Mouse (Mus musculus): Measurements from ENCODE around the gene Ncbp3. TPM values are rescaled to one million over a fixed set of nuclear protein-coding genes. Genes with fewer than 3 reads are reported as not detected.

Ncbp3 gene
- polyA plus RNA-seq, 2 experiments, result 7.1 to 10.1 TPM

DNA sequence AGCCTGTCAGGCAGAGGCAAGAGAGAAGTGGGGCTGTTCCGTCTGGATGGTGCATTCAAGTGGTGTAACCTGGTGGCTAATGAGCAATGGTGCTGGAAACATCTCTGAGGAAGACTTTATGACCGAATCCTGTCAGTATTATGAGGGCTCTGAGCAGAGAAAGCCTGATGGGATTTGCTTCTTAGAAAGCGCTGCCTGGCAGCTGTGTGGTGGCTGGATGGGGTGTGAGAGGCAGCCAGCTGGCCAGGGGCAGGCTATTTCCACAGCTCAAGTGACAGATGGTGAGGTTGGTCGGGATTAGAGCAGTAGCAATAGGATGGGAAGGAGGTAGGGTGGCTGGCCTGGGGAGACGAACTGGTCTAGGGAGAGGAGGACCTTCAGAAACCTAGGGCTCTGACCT, 16.0 kb upstream of the Ncbp3 start:
- no peak for TF ChIP-seq POLR2A (IDR thresholded peaks at IDR 0.05; ENCODE audit: borderline replicate concordance, extremely low read depth, insufficient read depth, insufficient read length)
- Histone ChIP-seq H3K9me3 (ENCODE audit: control insufficient read depth, low read length) (no peaks in the 10 kb centered on the region), H3K4me3 (replicated peaks; ENCODE audit: low read length) (no peak overlapping the region), H3K4me1 (ENCODE audit: control insufficient read depth, insufficient read depth, low read length) (peaks cover 7% of the 10 kb centered on the region), H3K27me3 (ENCODE audit: control insufficient read depth, insufficient read depth, low read length) (no peaks in the 10 kb centered on the region), H3K4me2 (replicated peaks; ENCODE audit: low read depth, low read length, severe bottlenecking) (peak overlapping the region; percentile 56), H3K36me3 (ENCODE audit: control insufficient read depth, insufficient read depth, low read length) (0 out of 2 replicates have a peak, but pooled peaks cover under 1% of the 10 kb centered on the region), H3K27ac (replicated peaks; ENCODE audit: low read depth, low read length) (peak overlapping the region; percentile 6; the same call in 1 of the 2 replicates), H3K9ac (ENCODE audit: low read depth, low read length, severe bottlenecking) (0 out of 2 replicates have a peak overlapping the region, but pooled peaks have one; percentile 25)
- WGBS, result 52% methylated on average over 5 of the region's 5 CpGs
- peak; percentile 42; the same call in 1 of the 2 replicates for ATAC-seq (ENCODE audit: low FRiP score, low read depth)
- peak; percentile 48 for DNase-seq (ENCODE audit: low spot score)

DNA sequence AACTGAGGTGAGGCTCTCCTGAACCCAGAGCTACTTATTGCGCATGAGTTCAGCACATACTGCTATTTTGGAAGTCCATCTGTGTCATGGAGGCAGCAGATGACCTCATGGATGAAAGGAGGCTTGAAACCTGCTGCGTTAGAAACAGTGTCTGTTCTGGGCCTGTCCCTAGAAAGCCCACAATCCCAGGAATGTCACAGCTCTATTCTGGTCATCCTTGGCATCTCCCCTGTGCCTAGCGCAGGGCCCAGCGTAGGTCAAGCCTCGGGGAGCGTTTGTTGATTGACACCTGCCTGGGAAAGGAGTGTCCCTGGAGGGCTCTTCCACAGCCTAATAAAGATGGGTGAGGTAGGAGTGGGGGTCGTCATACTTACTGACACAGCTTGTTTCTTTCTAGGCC, 11.5 kb upstream of the Ncbp3 start:
- Histone ChIP-seq H3K9ac (ENCODE audit: low read depth, low read length, severe bottlenecking) (no peak overlapping the region), H3K27ac (replicated peaks; ENCODE audit: low read depth, low read length) (no peak overlapping the region), H3K4me2 (replicated peaks; ENCODE audit: low read depth, low read length, severe bottlenecking) (no peak overlapping the region), H3K36me3 (ENCODE audit: control insufficient read depth, insufficient read depth, low read length) (0 out of 2 replicates have a peak, but pooled peaks cover 4% of the 10 kb centered on the region), H3K27me3 (ENCODE audit: control insufficient read depth, insufficient read depth, low read length) (no peaks in the 10 kb centered on the region), H3K4me1 (ENCODE audit: control insufficient read depth, insufficient read depth, low read length) (peaks cover 6% of the 10 kb centered on the region), H3K4me3 (replicated peaks; ENCODE audit: low read length) (no peak overlapping the region), H3K9me3 (ENCODE audit: control insufficient read depth, low read length) (no peaks in the 10 kb centered on the region)
- TF ChIP-seq POLR2A (IDR thresholded peaks at IDR 0.05; ENCODE audit: borderline replicate concordance, extremely low read depth, insufficient read depth, insufficient read length), result no peak
- WGBS, result 79% methylated on average over 7 of the region's 7 CpGs
- ATAC-seq (ENCODE audit: low FRiP score, low read depth) (no peak), DNase-seq (ENCODE audit: low spot score) (no peak)

GRCm38 (mm10) chr11:73036889-73037288, 10.7 kb upstream of the Ncbp3 start:
- 50% methylated on average over 6 of the region's 6 CpGs for WGBS
- peak; percentile 79 for ATAC-seq (ENCODE audit: low FRiP score, low read depth)

DNA sequence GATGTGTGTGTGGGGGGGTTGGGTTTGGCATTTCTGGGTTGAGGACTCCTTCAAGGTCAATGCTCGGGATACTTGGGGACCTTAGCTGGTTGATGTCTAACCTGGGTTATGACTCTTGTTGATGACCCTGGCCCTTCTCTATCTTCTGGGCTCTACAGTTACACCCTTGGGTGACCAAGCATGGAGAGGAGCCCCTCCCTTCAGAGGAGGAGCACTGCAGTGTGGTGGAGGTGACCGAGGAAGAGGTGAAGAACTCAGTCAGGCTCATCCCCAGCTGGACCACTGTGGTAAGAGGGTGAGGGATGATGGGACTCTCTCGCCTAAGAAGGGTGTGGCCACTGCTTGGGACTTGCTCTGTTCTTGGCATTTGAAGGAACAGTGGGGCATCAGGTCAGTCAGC, 9.9 kb upstream of the Ncbp3 start:
- Histone ChIP-seq H3K9ac (ENCODE audit: low read depth, low read length, severe bottlenecking) (no peak overlapping the region), H3K4me2 (replicated peaks; ENCODE audit: low read depth, low read length, severe bottlenecking) (no peak overlapping the region), H3K4me1 (ENCODE audit: control insufficient read depth, insufficient read depth, low read length) (no peaks in the 10 kb centered on the region), H3K27ac (replicated peaks; ENCODE audit: low read depth, low read length) (no peak overlapping the region), H3K27me3 (ENCODE audit: control insufficient read depth, insufficient read depth, low read length) (no peaks in the 10 kb centered on the region), H3K4me3 (replicated peaks; ENCODE audit: low read length) (no peak overlapping the region), H3K36me3 (ENCODE audit: control insufficient read depth, insufficient read depth, low read length) (0 out of 2 replicates have a peak, but pooled peaks cover 4% of the 10 kb centered on the region), H3K9me3 (ENCODE audit: control insufficient read depth, low read length) (no peaks in the 10 kb centered on the region)
- ATAC-seq (ENCODE audit: low FRiP score, low read depth), result no peak
- TF ChIP-seq POLR2A (IDR thresholded peaks at IDR 0.05; ENCODE audit: borderline replicate concordance, extremely low read depth, insufficient read depth, insufficient read length), result no peak
- WGBS, result 81% methylated on average over 3 of the region's 3 CpGs
- DNase-seq (ENCODE audit: low spot score), result no peak

More at GRCm38 (mm10) chr11:73036889-73037288, 10.7 kb upstream of the Ncbp3 start:
- Histone ChIP-seq H3K27ac (replicated peaks; ENCODE audit: low read depth, low read length) (no peak overlapping the region), H3K4me2 (replicated peaks; ENCODE audit: low read depth, low read length, severe bottlenecking) (no peak overlapping the region), H3K27me3 (ENCODE audit: control insufficient read depth, insufficient read depth, low read length) (no peaks in the 10 kb centered on the region), H3K4me3 (replicated peaks; ENCODE audit: low read length) (no peak overlapping the region), H3K4me1 (ENCODE audit: control insufficient read depth, insufficient read depth, low read length) (no peaks in the 10 kb centered on the region), H3K36me3 (ENCODE audit: control insufficient read depth, insufficient read depth, low read length) (0 out of 2 replicates have a peak, but pooled peaks cover 4% of the 10 kb centered on the region), H3K9ac (ENCODE audit: low read depth, low read length, severe bottlenecking) (no peak overlapping the region), H3K9me3 (ENCODE audit: control insufficient read depth, low read length) (no peaks in the 10 kb centered on the region)
- peak; percentile 33 for DNase-seq (ENCODE audit: low spot score)
- TF ChIP-seq POLR2A (IDR thresholded peaks at IDR 0.05; ENCODE audit: borderline replicate concordance, extremely low read depth, insufficient read depth, insufficient read length), result no peak

GRCm38 (mm10) chr11:73039102-73039799, 8.3 kb upstream of the Ncbp3 start:
- no peak overlapping the region for H3K27ac ChIP-seq (replicated peaks; ENCODE audit: low read depth, low read length)
- H3K27me3 ChIP-seq (ENCODE audit: control insufficient read depth, insufficient read depth, low read length), result no peaks in the 10 kb centered on the region
- H3K9ac ChIP-seq (ENCODE audit: low read depth, low read length, severe bottlenecking), result no peak overlapping the region
- ATAC-seq (ENCODE audit: low FRiP score, low read depth), result peak; percentile 77
- no peak for TF ChIP-seq POLR2A (IDR thresholded peaks at IDR 0.05; ENCODE audit: borderline replicate concordance, extremely low read depth, insufficient read depth, insufficient read length)
- H3K9me3 ChIP-seq (ENCODE audit: control insufficient read depth, low read length), result no peaks in the 10 kb centered on the region
- no peak overlapping the region for H3K4me2 ChIP-seq (replicated peaks; ENCODE audit: low read depth, low read length, severe bottlenecking)
- 58% methylated on average over 9 of the region's 9 CpGs for WGBS
- H3K4me3 ChIP-seq (replicated peaks; ENCODE audit: low read length), result no peak overlapping the region
- H3K4me1 ChIP-seq (ENCODE audit: control insufficient read depth, insufficient read depth, low read length), result no peaks in the 10 kb centered on the region
- H3K36me3 ChIP-seq (ENCODE audit: control insufficient read depth, insufficient read depth, low read length), result 0 out of 2 replicates have a peak, but pooled peaks cover 4% of the 10 kb centered on the region
- DNase-seq (ENCODE audit: low spot score), result peak; percentile 71
